Mouse (Mus musculus): ENCODE measurements around the gene Mnat1. TPM values are rescaled to one million over a fixed set of nuclear protein-coding genes. Genes with fewer than 3 reads are reported as not detected.

Mnat1 gene
- polyA plus RNA-seq, 1 experiment from 2014 or later, result 21.1 TPM

GRCm38 (mm10) chr12:73162408-73163181, 39.1 kb downstream of the Mnat1 start:
- Histone ChIP-seq H3K9ac (no peak overlapping the region), H3K4me3 (no peak overlapping the region), H3K4me2 (no peak overlapping the region), H3K4me1 (replicated peaks) (no peaks in the 10 kb centered on the region), H3K9me3 (peaks cover 5% of the 10 kb centered on the region; the same call in 1 of the 2 replicates), H3K27ac (no peak overlapping the region), H3K36me3 (0 out of 2 replicates have a peak, but pooled peaks cover 3% of the 10 kb centered on the region), H3K27me3 (no peaks in the 10 kb centered on the region)
- WGBS, result 68% methylated on average over 13 of the region's 13 CpGs
- no peak for ATAC-seq (ENCODE audit: low FRiP score)

GRCm38 (mm10) chr12:73170794-73171193, 47.3 kb downstream of the Mnat1 start:
- WGBS, result 95% methylated on average over 6 of the region's 6 CpGs
- no peak overlapping the region for H3K4me3 ChIP-seq
- H3K9me3 ChIP-seq, result peaks cover 5% of the 10 kb centered on the region; the same call in 1 of the 2 replicates
- no peak for ATAC-seq (ENCODE audit: low FRiP score)
- peaks cover 14% of the 10 kb centered on the region for H3K36me3 ChIP-seq
- H3K9ac ChIP-seq, result no peak overlapping the region
- no peaks in the 10 kb centered on the region for H3K27me3 ChIP-seq
- H3K4me2 ChIP-seq, result no peak overlapping the region
- no peak overlapping the region for H3K27ac ChIP-seq
- no peaks in the 10 kb centered on the region for H3K4me1 ChIP-seq (replicated peaks)

DNA sequence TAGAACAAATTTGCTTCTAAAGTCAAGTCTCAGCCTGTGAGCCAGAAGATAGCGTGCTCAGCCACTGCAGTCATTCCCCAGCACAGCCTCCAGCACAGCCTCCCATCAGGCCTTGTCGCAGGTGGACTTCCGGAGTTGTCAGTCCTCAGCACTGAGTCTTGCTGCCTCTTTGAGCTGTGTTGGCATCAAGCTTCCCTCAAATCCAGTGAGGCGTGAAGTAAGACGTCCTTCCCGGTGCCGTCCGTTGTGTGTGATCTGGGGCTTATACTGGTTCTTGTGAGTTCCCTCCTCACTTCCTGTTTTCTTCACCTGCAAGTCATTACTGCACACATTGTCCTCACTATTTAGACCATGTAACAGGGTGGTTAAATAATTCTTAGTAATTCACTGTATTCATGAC, 60.4 kb downstream of the Mnat1 start:
- Histone ChIP-seq H3K4me1 (replicated peaks) (no peaks in the 10 kb centered on the region), H3K4me3 (no peak overlapping the region), H3K27me3 (no peaks in the 10 kb centered on the region), H3K9ac (no peak overlapping the region), H3K9me3 (no peaks in the 10 kb centered on the region), H3K36me3 (peaks cover 19% of the 10 kb centered on the region), H3K27ac (no peak overlapping the region), H3K4me2 (no peak overlapping the region)
- 71% methylated on average over 8 of the region's 8 CpGs for WGBS
- ATAC-seq (ENCODE audit: low FRiP score), result no peak

- 97% methylated on average over 6 of the region's 6 CpGs for WGBS
- Histone ChIP-seq H3K36me3 (no peaks in the 10 kb centered on the region), H3K9me3 (no peaks in the 10 kb centered on the region), H3K4me2 (no peak overlapping the region), H3K4me3 (no peak overlapping the region), H3K27ac (no peak overlapping the region), H3K9ac (no peak overlapping the region), H3K4me1 (replicated peaks) (no peaks in the 10 kb centered on the region), H3K27me3 (no peaks in the 10 kb centered on the region)
- ATAC-seq (ENCODE audit: low FRiP score), result no peak
These were observed 73.8 kb downstream of the Mnat1 start for GRCm38 (mm10) chr12:73197363-73197762.

- Histone ChIP-seq H3K4me1 (replicated peaks) (no peaks in the 10 kb centered on the region), H3K27me3 (no peaks in the 10 kb centered on the region), H3K27ac (no peak overlapping the region), H3K4me3 (no peak overlapping the region), H3K9me3 (no peaks in the 10 kb centered on the region), H3K9ac (no peak overlapping the region), H3K4me2 (no peak overlapping the region), H3K36me3 (no peaks in the 10 kb centered on the region)
- ATAC-seq (ENCODE audit: low FRiP score), result no peak
- 85% methylated on average over 1 of the region's 1 CpGs for WGBS
These were observed 74.9 kb downstream of the Mnat1 start for GRCm38 (mm10) chr12:73198451-73198850.

DNA sequence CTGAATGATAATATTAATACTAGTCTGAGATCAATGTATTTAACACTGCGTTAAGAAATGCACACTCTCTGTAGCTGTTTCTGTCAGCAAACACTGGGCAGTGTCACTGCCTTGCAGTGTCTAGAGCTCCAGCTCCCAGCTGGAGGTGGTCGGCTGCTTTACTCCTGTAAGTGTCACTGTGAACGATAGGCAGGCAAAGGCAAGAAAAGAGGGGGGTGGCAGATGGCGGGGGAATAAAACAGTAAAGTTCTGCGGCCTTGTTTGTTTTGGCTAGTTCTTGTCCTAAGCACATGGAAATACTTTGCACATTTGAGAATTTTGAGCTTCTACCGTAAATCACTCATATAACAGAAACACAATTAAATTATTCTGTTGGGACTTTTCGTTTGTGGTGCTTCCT, 75.9 kb downstream of the Mnat1 start:
- no peak overlapping the region for H3K4me3 ChIP-seq
- H3K4me1 ChIP-seq (replicated peaks), result no peaks in the 10 kb centered on the region
- ATAC-seq (ENCODE audit: low FRiP score), result no peak
- WGBS, result 68% methylated on average over 7 of the region's 7 CpGs
- no peak overlapping the region for H3K4me2 ChIP-seq
- H3K27ac ChIP-seq, result no peak overlapping the region
- H3K9ac ChIP-seq, result no peak overlapping the region
- no peaks in the 10 kb centered on the region for H3K36me3 ChIP-seq
- no peaks in the 10 kb centered on the region for H3K9me3 ChIP-seq
- H3K27me3 ChIP-seq, result no peaks in the 10 kb centered on the region

GRCm38 (mm10) chr12:73201587-73201986, 78.1 kb downstream of the Mnat1 start:
- Histone ChIP-seq H3K4me2 (no peak overlapping the region), H3K9ac (no peak overlapping the region), H3K4me1 (replicated peaks) (no peaks in the 10 kb centered on the region), H3K9me3 (no peaks in the 10 kb centered on the region), H3K36me3 (no peaks in the 10 kb centered on the region), H3K27ac (no peak overlapping the region), H3K27me3 (no peaks in the 10 kb centered on the region), H3K4me3 (no peak overlapping the region)
- ATAC-seq (ENCODE audit: low FRiP score), result no peak
- 48% methylated on average over 3 of the region's 3 CpGs for WGBS

DNA sequence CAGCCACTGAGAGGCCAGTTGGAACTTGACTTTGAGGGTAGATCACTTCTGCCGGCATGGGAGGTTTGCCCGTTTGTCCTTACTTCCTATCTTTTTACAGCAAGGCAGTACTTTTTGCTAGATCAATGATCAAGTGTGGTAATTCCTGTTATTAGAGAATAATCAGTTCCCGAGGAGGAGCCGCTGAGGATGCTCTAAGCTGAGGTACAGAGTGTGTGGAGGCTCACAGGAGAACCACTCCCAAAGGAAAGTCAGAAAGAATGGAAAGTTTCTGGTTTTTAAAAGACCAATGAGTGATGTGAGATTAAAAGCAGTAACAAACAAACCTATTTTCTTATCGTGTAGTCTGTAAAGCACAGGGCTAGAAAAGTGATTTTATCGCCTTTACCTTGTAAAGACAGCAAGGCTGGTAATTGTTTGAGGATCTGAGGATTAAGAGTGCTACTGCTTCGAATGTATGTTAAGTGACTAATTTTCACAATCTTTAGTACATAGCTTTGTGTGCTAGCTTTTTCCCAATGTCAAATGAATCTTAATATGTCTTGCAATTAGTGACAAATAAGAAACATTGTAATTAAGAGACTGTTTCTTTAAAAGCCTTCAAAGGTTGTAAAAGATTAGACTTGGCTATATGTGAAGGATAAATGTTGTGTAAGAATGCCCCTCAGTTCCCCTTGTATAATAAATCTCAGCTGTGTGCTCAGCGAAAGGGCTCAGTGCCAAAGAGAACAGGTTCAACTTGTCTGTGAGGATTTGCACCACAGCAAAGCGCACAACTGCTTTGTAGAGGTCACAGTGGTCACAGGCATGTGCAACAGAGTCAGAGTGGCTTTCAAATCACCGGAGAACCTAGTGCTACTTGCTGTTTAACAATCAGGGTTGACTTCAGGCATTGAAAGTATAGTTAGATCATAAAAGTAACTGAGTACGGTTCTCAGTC, 82.5 kb downstream of the Mnat1 start:
- no peaks in the 10 kb centered on the region for H3K36me3 ChIP-seq
- H3K4me1 ChIP-seq (replicated peaks), result no peaks in the 10 kb centered on the region
- no peaks in the 10 kb centered on the region for H3K27me3 ChIP-seq
- no peak overlapping the region for H3K4me3 ChIP-seq
- 87% methylated on average over 11 of the region's 11 CpGs for WGBS
- no peaks in the 10 kb centered on the region for H3K9me3 ChIP-seq
- no peak for ATAC-seq (ENCODE audit: low FRiP score)
- H3K27ac ChIP-seq, result no peak overlapping the region
- no peak overlapping the region for H3K4me2 ChIP-seq
- H3K9ac ChIP-seq, result no peak overlapping the region

DNA sequence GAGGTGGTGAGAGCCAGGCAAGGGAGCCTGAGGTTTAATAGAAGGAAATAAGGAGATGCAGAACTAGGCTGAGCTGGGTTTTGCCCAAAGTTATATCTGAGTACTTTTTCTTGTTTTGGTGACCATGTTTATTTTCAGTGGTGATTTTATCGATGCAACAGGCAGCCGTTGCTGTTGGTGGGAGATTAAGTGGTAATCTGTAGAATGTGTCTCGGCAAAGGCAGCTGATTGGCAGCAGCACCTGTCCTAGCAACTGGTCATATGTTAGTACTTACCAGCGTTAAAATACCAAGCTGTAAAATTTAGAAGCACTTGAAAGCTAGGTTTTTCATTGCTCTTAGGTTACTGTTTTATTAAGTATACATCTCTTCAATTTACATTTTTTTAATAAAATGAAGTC, 83.5 kb downstream of the Mnat1 start:
- H3K27ac ChIP-seq, result no peak overlapping the region
- H3K4me3 ChIP-seq, result no peak overlapping the region
- ATAC-seq (ENCODE audit: low FRiP score), result no peak

DNA sequence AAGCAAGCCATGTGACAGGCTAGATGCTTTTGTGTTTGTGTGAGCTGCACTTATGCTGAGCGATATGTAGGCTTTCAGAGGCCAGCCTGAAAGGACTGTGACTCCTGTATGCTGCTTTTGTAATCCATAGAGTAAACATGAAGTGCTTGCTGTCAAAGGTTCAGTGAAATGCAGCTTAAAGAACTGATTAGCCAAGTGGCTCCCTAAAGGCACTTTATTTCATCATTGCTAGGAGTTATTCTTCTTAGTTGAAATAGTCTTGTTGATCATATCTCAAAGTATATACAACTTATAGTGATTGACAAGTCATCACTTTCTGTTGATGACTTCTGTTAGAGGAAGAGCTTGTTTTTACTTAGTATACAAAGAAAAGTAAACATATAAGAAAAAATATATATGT, 83.9 kb downstream of the Mnat1 start:
- H3K4me1 ChIP-seq (replicated peaks), result no peaks in the 10 kb centered on the region
- H3K27me3 ChIP-seq, result no peaks in the 10 kb centered on the region
- no peak for ATAC-seq (ENCODE audit: low FRiP score)
- H3K9me3 ChIP-seq, result no peaks in the 10 kb centered on the region
- WGBS, result 89% methylated on average over 1 of the region's 1 CpGs
- H3K36me3 ChIP-seq, result no peaks in the 10 kb centered on the region
- H3K4me2 ChIP-seq, result no peak overlapping the region
- no peak overlapping the region for H3K27ac ChIP-seq
- no peak overlapping the region for H3K4me3 ChIP-seq
- no peak overlapping the region for H3K9ac ChIP-seq

More for the DNA sequence above, 83.5 kb downstream of the Mnat1 start:
- Histone ChIP-seq H3K9ac (no peak overlapping the region), H3K4me2 (no peak overlapping the region), H3K9me3 (no peaks in the 10 kb centered on the region), H3K27me3 (no peaks in the 10 kb centered on the region), H3K4me1 (replicated peaks) (no peaks in the 10 kb centered on the region), H3K36me3 (no peaks in the 10 kb centered on the region)
- 84% methylated on average over 4 of the region's 4 CpGs for WGBS

DNA sequence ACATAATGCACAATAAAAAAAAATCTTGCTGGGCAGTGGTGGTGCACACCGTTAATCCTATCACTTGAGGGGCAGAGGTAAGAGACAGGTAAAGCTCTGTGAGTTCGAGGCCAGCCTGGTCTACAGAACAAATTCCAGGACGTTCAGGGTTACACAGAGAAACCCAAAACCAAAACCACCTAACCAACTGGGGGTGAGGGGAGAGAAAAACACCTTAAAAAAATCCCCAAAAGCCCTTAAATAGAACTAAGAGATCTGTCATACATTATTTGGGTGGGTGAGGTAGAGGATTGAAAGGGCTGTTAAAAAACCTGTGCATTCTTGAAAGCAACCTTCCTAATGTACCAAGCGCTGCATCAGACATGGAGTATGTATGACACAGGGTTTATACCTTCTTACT, 85.0 kb downstream of the Mnat1 start:
- no peak overlapping the region for H3K9ac ChIP-seq
- H3K9me3 ChIP-seq, result no peaks in the 10 kb centered on the region
- H3K4me1 ChIP-seq (replicated peaks), result no peaks in the 10 kb centered on the region
- 96% methylated on average over 4 of the region's 4 CpGs for WGBS
- ATAC-seq (ENCODE audit: low FRiP score), result no peak
- H3K4me2 ChIP-seq, result no peak overlapping the region
- no peak overlapping the region for H3K4me3 ChIP-seq
- H3K27me3 ChIP-seq, result no peaks in the 10 kb centered on the region
- no peaks in the 10 kb centered on the region for H3K36me3 ChIP-seq
- H3K27ac ChIP-seq, result no peak overlapping the region

GRCm38 (mm10) chr12:73209117-73209516, 85.6 kb downstream of the Mnat1 start:
- Histone ChIP-seq H3K4me3 (no peak overlapping the region), H3K9ac (no peak overlapping the region), H3K4me1 (replicated peaks) (no peaks in the 10 kb centered on the region), H3K9me3 (no peaks in the 10 kb centered on the region), H3K36me3 (no peaks in the 10 kb centered on the region), H3K27ac (no peak overlapping the region), H3K4me2 (no peak overlapping the region), H3K27me3 (no peaks in the 10 kb centered on the region)
- no peak for ATAC-seq (ENCODE audit: low FRiP score)
- 85% methylated on average over 1 of the region's 1 CpGs for WGBS

Measured in hindbrain, embryonic 13.5 days (tissue).